Mouse (Mus musculus): Measurements from ENCODE around the gene Pak2. TPM values are rescaled to one million over a fixed set of nuclear protein-coding genes. Genes with fewer than 3 reads are reported as not detected.

The Pak2 gene
- polyA plus RNA-seq (2015; fragmentation: Nextera tagmentation; extraction: Ambion mirVana) = 32.3 and 38.3 TPM in 2 replicates

DNA sequence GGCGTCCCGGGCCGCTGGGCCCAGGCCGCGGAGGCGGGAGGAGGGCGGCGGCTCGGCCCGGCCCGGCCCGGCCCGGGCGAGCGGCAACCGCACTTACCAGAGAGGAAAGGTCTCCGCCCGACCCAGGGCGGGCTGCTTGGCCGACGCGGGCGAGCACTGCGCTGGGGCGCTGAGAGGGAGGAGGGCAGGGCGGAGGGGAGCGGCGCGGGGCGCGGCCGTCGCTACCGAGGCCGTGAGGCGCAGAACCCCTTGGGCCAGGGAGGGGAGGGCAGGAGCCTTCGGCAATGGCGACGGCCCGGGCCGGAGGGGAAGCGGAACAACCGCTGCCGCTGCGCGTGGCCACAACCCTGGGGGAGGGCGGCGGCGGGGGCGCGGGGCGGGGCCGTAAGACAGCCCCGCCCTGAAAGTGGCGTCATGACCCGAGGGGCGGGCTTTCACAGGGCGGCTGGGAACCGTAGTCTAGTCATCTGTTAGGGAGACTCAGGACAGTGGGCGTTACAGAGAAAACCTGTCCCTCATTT is at the start of gene Pak2:
Gene Pak2 (minus strand): TSS at position 352 of the 521 bp plus-strand sequence.

DNA sequence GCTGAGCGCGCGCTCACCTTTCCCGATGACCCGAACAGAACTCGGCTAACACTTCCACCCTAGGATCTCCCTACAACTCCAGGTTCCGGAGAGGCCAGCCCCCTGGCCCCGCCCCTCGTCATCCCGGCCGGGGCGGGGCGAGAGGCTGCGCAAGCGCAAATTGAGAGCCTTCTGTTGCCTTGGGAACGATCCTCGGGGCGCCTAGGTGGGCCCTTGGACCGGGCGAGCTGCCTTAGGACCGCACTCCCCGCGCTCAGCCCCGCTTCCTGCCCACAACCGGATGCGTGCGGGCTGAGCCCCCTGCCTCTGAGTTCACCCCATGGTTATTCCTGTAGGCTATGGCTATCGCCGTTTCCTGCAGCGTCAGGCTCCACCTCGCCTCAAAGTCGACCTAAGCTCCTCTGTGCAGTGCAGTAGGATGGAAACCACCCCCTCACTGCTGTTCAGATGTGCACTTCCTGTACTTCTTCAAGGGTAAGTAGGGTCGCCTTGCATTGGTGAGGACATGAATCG is 20.6 kb upstream of the Pak2 start, which contains the start of the genes Pigx and Cep19:
Gene Pigx (minus strand): TSS at position 103 of the 513 bp plus-strand sequence.
Gene Cep19 (plus strand): TSS at position 163 of the 513 bp plus-strand sequence.

DNA sequence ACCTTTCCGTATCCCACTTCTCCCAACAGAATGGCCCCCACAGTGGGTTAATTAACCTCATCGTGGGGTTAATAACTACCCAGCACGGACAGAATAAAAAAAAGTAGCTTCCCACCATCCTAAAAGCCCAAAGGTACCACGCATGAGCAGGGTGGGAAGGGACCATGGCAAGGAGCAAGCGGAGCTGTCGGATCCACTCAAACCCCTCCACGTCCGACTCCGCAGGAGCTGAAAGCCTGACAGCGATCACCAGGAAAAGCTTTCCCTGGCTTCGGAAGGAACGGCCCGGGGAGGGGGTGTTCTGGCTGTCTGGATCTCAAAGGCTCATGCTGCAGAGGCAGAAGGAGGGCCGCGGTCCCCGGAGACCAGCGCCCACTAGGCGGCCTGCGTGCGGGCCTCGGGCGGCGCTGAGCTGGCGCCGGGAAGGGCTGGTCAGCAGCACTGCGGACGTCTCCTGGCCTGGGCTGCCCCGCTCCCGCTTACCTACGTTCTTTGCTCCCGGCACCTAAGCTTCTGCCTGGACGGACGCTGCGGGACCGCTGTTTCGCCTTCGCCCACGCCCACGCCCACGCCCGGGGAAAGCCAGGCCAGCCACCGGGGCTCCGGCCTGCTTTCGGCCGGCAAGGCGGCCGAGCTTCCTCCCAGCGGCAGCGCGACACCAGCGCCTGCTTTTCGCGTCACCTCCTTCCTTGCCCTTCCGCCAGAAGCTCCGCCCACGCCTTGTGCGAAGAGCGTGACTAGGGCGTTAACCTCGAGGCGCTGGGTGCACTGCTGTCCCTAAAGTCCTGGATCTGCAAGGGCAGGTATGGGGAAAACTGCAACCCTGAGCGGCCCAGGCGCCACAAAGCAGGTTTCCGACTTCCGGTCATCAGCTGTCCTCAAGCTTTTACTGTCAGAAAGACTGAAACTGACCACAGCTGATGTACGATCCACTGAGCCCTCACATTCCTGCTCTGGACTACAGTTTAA is 76.3 kb downstream of the Pak2 start, which contains the start of gene Senp5:
Gene Senp5 (minus strand): TSS at position 779 of the 969 bp plus-strand sequence.

Small RNA genes lying within 50 kb of the gene (microRNA-seq; reads per million reads assigned to microRNA genes)
- not detected for gene Gm26269

Other genes with a start within 250 kb of the Pak2 start
- 0.06 and 0.08 TPM in 2 replicates for gene Meltf, start 200.5 kb downstream of the Pak2 start, polyA plus RNA-seq (2015; fragmentation: Nextera tagmentation; extraction: Ambion mirVana)
- 2.4 and 3.4 TPM in 2 replicates for gene Pigz, start 145.5 kb downstream of the Pak2 start, polyA plus RNA-seq (2015; fragmentation: Nextera tagmentation; extraction: Ambion mirVana)
- 80.0 and 93.9 TPM in 2 replicates for gene 0610012G03Rik, start 130.8 kb downstream of the Pak2 start, polyA plus RNA-seq (2015; fragmentation: Nextera tagmentation; extraction: Ambion mirVana)
- gene Ncbp2, start 130.8 kb downstream of the Pak2 start, polyA plus RNA-seq (2015; fragmentation: Nextera tagmentation; extraction: Ambion mirVana) = 46.7 and 65.2 TPM in 2 replicates
- gene Senp5, start 76.1 kb downstream of the Pak2 start, polyA plus RNA-seq (2015; fragmentation: Nextera tagmentation; extraction: Ambion mirVana) = 7.5 and 9.4 TPM in 2 replicates
- gene Pigx, start 20.4 kb upstream of the Pak2 start, polyA plus RNA-seq (2015; fragmentation: Nextera tagmentation; extraction: Ambion mirVana) = 68.3 and 74.3 TPM in 2 replicates
- gene Cep19, start 20.5 kb upstream of the Pak2 start, polyA plus RNA-seq (2015; fragmentation: Nextera tagmentation; extraction: Ambion mirVana) = 11.6 and 12.2 TPM in 2 replicates
- 13.7 and 16.6 TPM in 2 replicates for gene Nrros, start 86.3 kb upstream of the Pak2 start, polyA plus RNA-seq (2015; fragmentation: Nextera tagmentation; extraction: Ambion mirVana)
- not detected in 2 replicates for gene Bex6, start 100.5 kb upstream of the Pak2 start, polyA plus RNA-seq (2015; fragmentation: Nextera tagmentation; extraction: Ambion mirVana)
- gene Fbxo45, start 167.8 kb upstream of the Pak2 start, polyA plus RNA-seq (2015; fragmentation: Nextera tagmentation; extraction: Ambion mirVana) = 5.7 and 7.4 TPM in 2 replicates
- gene Wdr53, start 167.9 kb upstream of the Pak2 start, polyA plus RNA-seq (2015; fragmentation: Nextera tagmentation; extraction: Ambion mirVana) = 11.9 and 13.8 TPM in 2 replicates
- gene Smco1, start 192.1 kb upstream of the Pak2 start, polyA plus RNA-seq (2015; fragmentation: Nextera tagmentation; extraction: Ambion mirVana) = not detected in 2 replicates
- gene Rnf168, start 198.1 kb upstream of the Pak2 start, polyA plus RNA-seq (2015; fragmentation: Nextera tagmentation; extraction: Ambion mirVana) = 15.5 and 18.5 TPM in 2 replicates

Measured in urinary bladder, postnatal 0 days (tissue).